8 mouse cellular contexts compared by ENCODE assay signal in genomic region chr6:106822329-106822728, GRCm38 (mm10). TPM values are rescaled to one million over a fixed set of nuclear protein-coding genes. Genes with fewer than 3 reads are reported as not detected.
DNase-seq lines count a peak whose midpoint lies in the region; ATAC-seq and TF ChIP-seq lines count a peak whose summit lies in the region.

No protein-coding gene starts in this region.

- H3K9me3 ChIP-seq in hindbrain, postnatal 0 days (ENCODE audit: low read length): no peaks in the 10 kb centered on the region
- H3K9me3 ChIP-seq in intestine, embryonic 16.5 days (ENCODE audit: control insufficient read depth, low read length): no peaks in the 10 kb centered on the region

- H3K36me3 ChIP-seq in hindbrain, postnatal 0 days (ENCODE audit: insufficient read depth, low read length): no peaks in the 10 kb centered on the region
- no peaks in the 10 kb centered on the region for H3K36me3 ChIP-seq in intestine, embryonic 16.5 days (ENCODE audit: control insufficient read depth, insufficient read depth, low read length)

- H3K4me1 ChIP-seq in cerebellum, adult 2 months (ENCODE audit: control insufficient read depth, insufficient read depth, low read length): peaks cover 3% of the 10 kb centered on the region; the same call in 1 of the 2 replicates
- H3K4me1 ChIP-seq in hindbrain, postnatal 0 days (ENCODE audit: insufficient read depth, low read length): no peaks in the 10 kb centered on the region
- H3K4me1 ChIP-seq in intestine, embryonic 16.5 days (ENCODE audit: control insufficient read depth, insufficient read depth, low read length): no peaks in the 10 kb centered on the region

- TF ChIP-seq POLR2A in cerebellum, adult 2 months (IDR thresholded peaks at IDR 0.05; ENCODE audit: borderline replicate concordance, insufficient read depth, low read length): no peak

- TF ChIP-seq CTCF in cerebellum, adult 2 months (IDR thresholded peaks at IDR 0.05; ENCODE audit: borderline replicate concordance, insufficient read depth, low read depth, low read length): peak; percentile 15; the same call in 1 of the 2 replicates
- TF ChIP-seq CTCF in hindbrain, postnatal 0 days (IDR thresholded peaks at IDR 0.05; ENCODE audit: low read depth): peak; percentile 81

- no peak overlapping the region for H3K4me2 ChIP-seq in hindbrain, postnatal 0 days (ENCODE audit: low read depth, low read length)
- H3K4me2 ChIP-seq in intestine, embryonic 16.5 days (ENCODE audit: low read depth, low read length): no peak overlapping the region

- H3K27ac ChIP-seq in cerebellum, adult 2 months (ENCODE audit: insufficient read depth, low read length): no peak overlapping the region
- no peak overlapping the region for H3K27ac ChIP-seq in hindbrain, postnatal 0 days
- no peak overlapping the region for H3K27ac ChIP-seq in intestine, embryonic 16.5 days (ENCODE audit: low read length)

- intact Hi-C loops in gastrocnemius, postnatal 14 days (cut with DNase I; ENCODE audit: low total_unique reads): no loop called here

- H3K4me3 ChIP-seq in cerebellum, adult 2 months (replicated peaks; ENCODE audit: insufficient read depth, low read depth, low read length): no peak overlapping the region
- no peak overlapping the region for H3K4me3 ChIP-seq in hindbrain, postnatal 0 days (ENCODE audit: low read length)
- H3K4me3 ChIP-seq in intestine, embryonic 16.5 days (ENCODE audit: low read length): no peak overlapping the region

- no peak overlapping the region for H3K9ac ChIP-seq in hindbrain, postnatal 0 days (replicated peaks; ENCODE audit: low read length)
- H3K9ac ChIP-seq in intestine, embryonic 16.5 days (ENCODE audit: low read depth, low read length): no peak overlapping the region

- 34% methylated on average over 1 of the region's 1 CpGs for WGBS in cerebellum, adult 2 months
- WGBS in hindbrain, postnatal 0 days: 36% methylated on average over 1 of the region's 1 CpGs
- WGBS in intestine, embryonic 16.5 days: 62% methylated on average over 1 of the region's 1 CpGs

- ATAC-seq in hindbrain, postnatal 0 days: 0 out of 2 replicates have a peak, but pooled peaks have one; percentile 40
- ATAC-seq in intestine, embryonic 16.5 days: no peak

- peak; percentile 5 for DNase-seq in gastrocnemius, postnatal 10 days
- no peak for DNase-seq in gastrocnemius, postnatal 14 days
- peak; percentile 78 for DNase-seq in 416B (ENCODE audit: low read depth)
- peak; percentile 46 to 70 for DNase-seq in cerebellum, adult 2 months
- DNase-seq in hindbrain, postnatal 0 days (ENCODE audit: low spot score): peak; percentile 88
- peak; percentile 59 to 63 for DNase-seq in right cerebral cortex, adult 2 months (ENCODE audit: low spot score in 2 of 2)
- DNase-seq in yolk sac, embryonic 10.5 days (ENCODE audit: low spot score): no peak

- no peaks in the 10 kb centered on the region for H3K27me3 ChIP-seq in cerebellum, adult 2 months (ENCODE audit: control insufficient read depth, insufficient read depth, low read length)
- no peaks in the 10 kb centered on the region for H3K27me3 ChIP-seq in hindbrain, postnatal 0 days (ENCODE audit: insufficient read depth, low read length)
- H3K27me3 ChIP-seq in intestine, embryonic 16.5 days (replicated peaks; ENCODE audit: control insufficient read depth, insufficient read depth, low read length): no peaks in the 10 kb centered on the region

RNA-seq across cellular contexts. Expression of gene Crbn, which starts 22.5 kb away (rescaled TPM):
- total RNA-seq in gastrocnemius, postnatal 10 days (2021): 10 to 100 TPM; 31.4 to 33.6 TPM
- 10 to 100 TPM; 28.4 to 33.6 TPM for total RNA-seq in gastrocnemius, postnatal 14 days (2021)
- 57.2 and 57.3 TPM in 2 replicates for polyA plus RNA-seq in cerebellum, adult 2 months (2012; rRNA removed)
- total RNA-seq in hindbrain, postnatal 0 days (2014; rRNA removed): 41.5 and 48.8 TPM in 2 replicates
- 53.1 and 55.5 TPM in 2 replicates for polyA plus RNA-seq in hindbrain, postnatal 0 days (2015; fragmentation: Nextera tagmentation; extraction: Ambion mirVana)
- 36.2 and 39.7 TPM in 2 replicates for polyA plus RNA-seq in intestine, embryonic 16.5 days (2015; fragmentation: Nextera tagmentation; extraction: Ambion mirVana)

RNA-seq across cellular contexts. Expression of gene Trnt1, which starts 53.4 kb away (rescaled TPM):
- total RNA-seq in gastrocnemius, postnatal 10 days (2021): 10 to 100 TPM; 28.6 to 29.5 TPM
- 10 to 100 TPM; 22.8 to 28.0 TPM for total RNA-seq in gastrocnemius, postnatal 14 days (2021)
- polyA plus RNA-seq in cerebellum, adult 2 months (2012; rRNA removed): 32.2 and 34.9 TPM in 2 replicates
- 27.8 and 33.9 TPM in 2 replicates for total RNA-seq in hindbrain, postnatal 0 days (2014; rRNA removed)
- polyA plus RNA-seq in hindbrain, postnatal 0 days (2015; fragmentation: Nextera tagmentation; extraction: Ambion mirVana): 56.6 and 56.7 TPM in 2 replicates
- polyA plus RNA-seq in intestine, embryonic 16.5 days (2015; fragmentation: Nextera tagmentation; extraction: Ambion mirVana): 43.5 and 48.7 TPM in 2 replicates

Comparison
In these comparisons a context has a peak if more than half of its experiments do, and no peak if none do; other contexts are left out.
1. DNase-seq: peak in gastrocnemius, postnatal 10 days (single experiment), 416B (single experiment), cerebellum, adult 2 months (2 of 2), hindbrain, postnatal 0 days (single experiment) and right cerebral cortex, adult 2 months (2 of 2); none in gastrocnemius, postnatal 14 days (single experiment) and yolk sac, embryonic 10.5 days (single experiment).